Mouse (Mus musculus): Measurements from ENCODE around the gene Opn3.
A peak's percentile ranks its signal among the peaks of the same experiment; 100 is the strongest.

Opn3 gene

GRCm38 (mm10) chr1:175648615-175649014 is 44.0 kb downstream of the Opn3 start:
- no peak for DNase-seq (ENCODE audit: low spot score)

- DNase-seq (ENCODE audit: low spot score): no peak
Observed at GRCm38 (mm10) chr1:175646952-175647351, 45.6 kb downstream of the Opn3 start.

- DNase-seq (ENCODE audit: low spot score): no peak
Observed at GRCm38 (mm10) chr1:175643496-175644265, 48.9 kb downstream of the Opn3 start.

- no peak for DNase-seq (ENCODE audit: low spot score)
Observed at GRCm38 (mm10) chr1:175640435-175641150, 52.0 kb downstream of the Opn3 start.

GRCm38 (mm10) chr1:175639072-175639471 is 53.5 kb downstream of the Opn3 start:
- no peak for DNase-seq (ENCODE audit: low spot score)

GRCm38 (mm10) chr1:175637677-175638076 is 54.9 kb downstream of the Opn3 start:
- DNase-seq (ENCODE audit: low spot score): no peak

- no peak for DNase-seq (ENCODE audit: low spot score)
Observed at GRCm38 (mm10) chr1:175632470-175632869, 60.1 kb downstream of the Opn3 start.

- DNase-seq (ENCODE audit: low spot score): no peak
Observed at GRCm38 (mm10) chr1:175631721-175632221, 60.8 kb downstream of the Opn3 start.

GRCm38 (mm10) chr1:175631080-175631479 is 61.5 kb downstream of the Opn3 start:
- no peak for DNase-seq (ENCODE audit: low spot score)

- DNase-seq (ENCODE audit: low spot score): no peak
Observed at GRCm38 (mm10) chr1:175630345-175630744, 62.2 kb downstream of the Opn3 start.

- DNase-seq (ENCODE audit: low spot score): no peak
Observed at GRCm38 (mm10) chr1:175629248-175629647, 63.3 kb downstream of the Opn3 start.

GRCm38 (mm10) chr1:175625990-175626692 is 66.4 kb downstream of the Opn3 start:
- no peak for DNase-seq (ENCODE audit: low spot score)

- peak; percentile 92 for DNase-seq (ENCODE audit: low spot score)
Observed at GRCm38 (mm10) chr1:175625257-175625879, 67.2 kb downstream of the Opn3 start, which contains the start of gene Fh1. Fh1 (minus strand) TSS chr1:175625635.

GRCm38 (mm10) chr1:175623656-175624055 is 68.9 kb downstream of the Opn3 start:
- DNase-seq (ENCODE audit: low spot score): no peak

GRCm38 (mm10) chr1:175619814-175620431 is 72.7 kb downstream of the Opn3 start, which contains the start of gene Kmo:
Kmo (plus strand) TSS chr1:175620381.
- DNase-seq (ENCODE audit: low spot score): no peak

GRCm38 (mm10) chr1:175614992-175615391 is 77.6 kb downstream of the Opn3 start:
- DNase-seq (ENCODE audit: low spot score): no peak

Measured in ovary, postnatal 36 days (tissue).